Mouse (Mus musculus) midbrain, embryonic 13.5 days (tissue): ENCODE data around the gene Zfp319. TPM values are rescaled to one million over a fixed set of nuclear protein-coding genes. Genes with fewer than 3 reads are reported as not detected.

Source experiments
- ATAC-seq: fragments of 200-750 bp; cut with Nextera tagmentation; 2 replicates; pipeline ENCODE4 v1.8.0; 2017; ENCODE audit warnings: mild to moderate bottlenecking, moderate TSS enrichment, moderate library complexity
- H3K27ac ChIP-seq: fragments of 300-500 bp; sonication (generic); 2 replicates; pipeline ENCODE4 v1.5.1; 2015; ENCODE audit warnings: inconsistent platforms, mild to moderate bottlenecking, moderate library complexity
- H3K27me3 ChIP-seq: fragments of 300-500 bp; sonication (generic); 2 replicates; pipeline ENCODE4 v1.6.1; 2015; ENCODE audit warnings: mild to moderate bottlenecking, inconsistent platforms
- H3K36me3 ChIP-seq: fragments of 300-500 bp; sonication (generic); 2 replicates; pipeline ENCODE4 v1.6.1; 2015; ENCODE audit warnings: mild to moderate bottlenecking, inconsistent platforms
- H3K4me1 ChIP-seq: fragments of 300-500 bp; sonication (generic); replicated peaks from 2 replicates; pipeline ENCODE4 v1.6.1; 2015; ENCODE audit warnings: inconsistent platforms
- H3K4me2 ChIP-seq: fragments of 300-500 bp; sonication (generic); replicated peaks from 2 replicates; pipeline ENCODE4 v1.6.1; 2015; ENCODE audit warnings: moderate library complexity, mild to moderate bottlenecking, inconsistent platforms
- H3K4me3 ChIP-seq: fragments of 300-500 bp; sonication (generic); replicated peaks from 2 replicates; pipeline ENCODE4 v1.5.1; 2015; ENCODE audit warnings: mild to moderate bottlenecking, inconsistent platforms
- H3K9ac ChIP-seq: fragments of 300-500 bp; sonication (generic); replicated peaks from 2 replicates; pipeline ENCODE4 v1.6.1; 2015; ENCODE audit warnings: mild to moderate bottlenecking, inconsistent platforms
- H3K9me3 ChIP-seq: fragments of 300-500 bp; sonication (generic); 2 replicates; pipeline ENCODE4 v1.6.1; 2016; ENCODE audit warnings: mild to moderate bottlenecking, inconsistent platforms
- WGBS: fragments of 180-500 bp; shearing (Covaris S2); methylation state at CpG from one replicate; pipeline ENCODE4 v1.1.7; 2015; 5-methylcytosine and 5-hydroxymethylcytosine counted together
- polyA plus RNA-seq: library from polyadenylated mRNA; unstranded; fragments of >200 nt; fragmentation: Nextera tagmentation; extraction: Ambion mirVana; gene quantifications from 2 replicates; pipeline ENCODE4 v1.2.1, GENCODE M21; 2015

Zfp319 gene
- polyA plus RNA-seq, 1 experiment from 2014 or later: 19.5 TPM

- no peaks in the 10 kb centered on the region for H3K9me3 ChIP-seq
- H3K4me2 ChIP-seq: no peak overlapping the region
- 90% methylated on average over 3 of the region's 3 CpGs for WGBS
- H3K36me3 ChIP-seq: peaks cover 48% of the 10 kb centered on the region
- H3K27me3 ChIP-seq: peaks cover 14% of the 10 kb centered on the region
- H3K4me3 ChIP-seq: no peak overlapping the region
- H3K27ac ChIP-seq: no peak overlapping the region
- ATAC-seq: no peak
- no peak overlapping the region for H3K9ac ChIP-seq
- H3K4me1 ChIP-seq: peaks cover 38% of the 10 kb centered on the region
These were observed 8.5 kb downstream of the Zfp319 start for GRCm38 (mm10) chr8:95323201-95323600.

- no peaks in the 10 kb centered on the region for H3K9me3 ChIP-seq
- H3K9ac ChIP-seq: peak overlapping the region; percentile 59
- peak overlapping the region; percentile 38 for H3K4me3 ChIP-seq
- peaks cover 14% of the 10 kb centered on the region for H3K27me3 ChIP-seq
- ATAC-seq: peak; percentile 70
- peaks cover 21% of the 10 kb centered on the region for H3K36me3 ChIP-seq
- H3K4me1 ChIP-seq: peaks cover 22% of the 10 kb centered on the region
- H3K27ac ChIP-seq: no peak overlapping the region
- 2% methylated on average over 41 of the region's 41 CpGs for WGBS
- H3K4me2 ChIP-seq: peak overlapping the region; percentile 74
These were observed 11.3 kb downstream of the Zfp319 start for GRCm38 (mm10) chr8:95320224-95321139.

GRCm38 (mm10) chr8:95315350-95315749, 16.4 kb downstream of the Zfp319 start:
- Histone ChIP-seq H3K4me2 (no peak overlapping the region), H3K27ac (no peak overlapping the region), H3K36me3 (no peaks in the 10 kb centered on the region), H3K9ac (no peak overlapping the region), H3K27me3 (peaks cover 11% of the 10 kb centered on the region), H3K4me1 (peaks cover 17% of the 10 kb centered on the region), H3K4me3 (no peak overlapping the region), H3K9me3 (no peaks in the 10 kb centered on the region)
- no peak for ATAC-seq
- 88% methylated on average over 1 of the region's 1 CpGs for WGBS

GRCm38 (mm10) chr8:95314707-95315106, 17.0 kb downstream of the Zfp319 start:
- no peak for ATAC-seq

GRCm38 (mm10) chr8:95313857-95314256, 17.9 kb downstream of the Zfp319 start:
- no peak for ATAC-seq
- WGBS: 87% methylated on average over 6 of the region's 6 CpGs

More at GRCm38 (mm10) chr8:95314707-95315106, 17.0 kb downstream of the Zfp319 start:
- Histone ChIP-seq H3K9me3 (no peaks in the 10 kb centered on the region), H3K27me3 (peaks cover 7% of the 10 kb centered on the region), H3K4me2 (no peak overlapping the region), H3K36me3 (no peaks in the 10 kb centered on the region), H3K27ac (no peak overlapping the region), H3K4me1 (peaks cover 16% of the 10 kb centered on the region), H3K9ac (no peak overlapping the region), H3K4me3 (no peak overlapping the region)
- 81% methylated on average over 2 of the region's 2 CpGs for WGBS

GRCm38 (mm10) chr8:95312836-95313235, 18.9 kb downstream of the Zfp319 start:
- H3K4me2 ChIP-seq: no peak overlapping the region
- no peak overlapping the region for H3K27ac ChIP-seq
- H3K9ac ChIP-seq: no peak overlapping the region
- 71% methylated on average over 18 of the region's 18 CpGs for WGBS
- H3K27me3 ChIP-seq: no peaks in the 10 kb centered on the region
- H3K36me3 ChIP-seq: no peaks in the 10 kb centered on the region
- H3K4me1 ChIP-seq: peaks cover 19% of the 10 kb centered on the region
- no peak overlapping the region for H3K4me3 ChIP-seq
- H3K9me3 ChIP-seq: no peaks in the 10 kb centered on the region
- no peak for ATAC-seq

More at GRCm38 (mm10) chr8:95313857-95314256, 17.9 kb downstream of the Zfp319 start:
- Histone ChIP-seq H3K27ac (no peak overlapping the region), H3K9me3 (no peaks in the 10 kb centered on the region), H3K4me1 (peaks cover 19% of the 10 kb centered on the region), H3K9ac (no peak overlapping the region), H3K36me3 (no peaks in the 10 kb centered on the region), H3K4me2 (no peak overlapping the region), H3K27me3 (peaks cover under 1% of the 10 kb centered on the region; the same call in 1 of the 2 replicates), H3K4me3 (no peak overlapping the region)

- H3K27me3 ChIP-seq: no peaks in the 10 kb centered on the region
- no peak within 1 kb of the TSS for H3K4me3 ChIP-seq
- no peak within 1 kb of the TSS for H3K9ac ChIP-seq
- 19% methylated on average over 6 of the region's 6 CpGs for WGBS
- no peaks in the 10 kb centered on the region for H3K9me3 ChIP-seq
- H3K27ac ChIP-seq: peak within 1 kb of the TSS; percentile 20; the same call in 1 of the 2 replicates
- peak within 1 kb of the TSS; percentile 26 for H3K4me2 ChIP-seq
- H3K4me1 ChIP-seq: peaks cover 19% of the 10 kb centered on the region
- peak; percentile 73 for ATAC-seq
- H3K36me3 ChIP-seq: no peaks in the 10 kb centered on the region
These were observed 21.3 kb downstream of the Zfp319 start, which contains the start of gene Tepp for GRCm38 (mm10) chr8:95310342-95310970. TSS of gene Tepp (plus strand) at chr8:95310566.

GRCm38 (mm10) chr8:95306431-95306830, 25.3 kb downstream of the Zfp319 start, which contains the start of gene Cngb1:
TSS of gene Cngb1 (minus strand) at chr8:95306585.
- Histone ChIP-seq H3K27me3 (no peaks in the 10 kb centered on the region), H3K4me3 (no peak within 1 kb of the TSS), H3K27ac (no peak within 1 kb of the TSS), H3K36me3 (no peaks in the 10 kb centered on the region), H3K4me1 (peaks cover 17% of the 10 kb centered on the region), H3K4me2 (no peak within 1 kb of the TSS), H3K9me3 (no peaks in the 10 kb centered on the region), H3K9ac (no peak within 1 kb of the TSS)
- ATAC-seq: no peak
- WGBS: 50% methylated on average over 6 of the region's 6 CpGs

- Histone ChIP-seq H3K27ac (no peak overlapping the region), H3K9ac (no peak overlapping the region), H3K36me3 (no peaks in the 10 kb centered on the region), H3K9me3 (no peaks in the 10 kb centered on the region), H3K4me1 (peaks cover 8% of the 10 kb centered on the region), H3K27me3 (no peaks in the 10 kb centered on the region), H3K4me3 (no peak overlapping the region), H3K4me2 (no peak overlapping the region)
- no peak for ATAC-seq
- 80% methylated on average over 4 of the region's 4 CpGs for WGBS
These were observed 26.2 kb downstream of the Zfp319 start for GRCm38 (mm10) chr8:95305526-95305925.

GRCm38 (mm10) chr8:95302410-95302809, 29.3 kb downstream of the Zfp319 start:
- Histone ChIP-seq H3K9me3 (no peaks in the 10 kb centered on the region), H3K4me1 (no peaks in the 10 kb centered on the region), H3K27ac (no peak overlapping the region), H3K4me3 (no peak overlapping the region), H3K4me2 (no peak overlapping the region), H3K36me3 (no peaks in the 10 kb centered on the region), H3K27me3 (no peaks in the 10 kb centered on the region), H3K9ac (no peak overlapping the region)
- ATAC-seq: no peak
- WGBS: 21% methylated on average over 5 of the region's 5 CpGs

GRCm38 (mm10) chr8:95293891-95294290, 37.9 kb downstream of the Zfp319 start:
- H3K36me3 ChIP-seq: no peaks in the 10 kb centered on the region
- no peak overlapping the region for H3K4me3 ChIP-seq
- H3K9ac ChIP-seq: no peak overlapping the region
- no peaks in the 10 kb centered on the region for H3K27me3 ChIP-seq
- ATAC-seq: 0 out of 2 replicates have a peak, but pooled peaks have one; percentile 34
- WGBS: 76% methylated on average over 7 of the region's 7 CpGs
- no peak overlapping the region for H3K4me2 ChIP-seq
- no peak overlapping the region for H3K27ac ChIP-seq
- no peaks in the 10 kb centered on the region for H3K9me3 ChIP-seq
- no peaks in the 10 kb centered on the region for H3K4me1 ChIP-seq

- Histone ChIP-seq H3K27ac (no peak overlapping the region), H3K4me2 (no peak overlapping the region), H3K9me3 (no peaks in the 10 kb centered on the region), H3K27me3 (no peaks in the 10 kb centered on the region), H3K4me1 (no peaks in the 10 kb centered on the region), H3K4me3 (no peak overlapping the region), H3K9ac (no peak overlapping the region), H3K36me3 (no peaks in the 10 kb centered on the region)
- 89% methylated on average over 11 of the region's 11 CpGs for WGBS
- ATAC-seq: 0 out of 2 replicates have a peak, but pooled peaks have one; percentile 6
These were observed 38.6 kb downstream of the Zfp319 start for GRCm38 (mm10) chr8:95293172-95293571.
